Mouse (Mus musculus) heart, adult 9 months (tissue): Measurements from ENCODE around the gene Krtap10-10.
"Not testable (repeated sequence)": the region's sequence is repeated elsewhere in the genome, so short reads cannot be mapped to it uniquely, and the experiment has no call there.

Experiments
- DNase-seq, 2 experiments: peaks; one replicate each; pipeline ENCODE4 v3.0.0; 2022; ENCODE audit warnings: low spot score in 2 of 2

The Krtap10-10 gene

GRCm38 (mm10) chr10:77835647-77836046, at the start of gene Krtap10-10:
Gene Krtap10-10 (plus strand): TSS chr10:77835947.
- no peak for DNase-seq

GRCm38 (mm10) chr10:77787876-77788275, 47.9 kb upstream of the Krtap10-10 start, which contains the start of gene Gm7137:
Gene Gm7137 (minus strand): TSS chr10:77788200.
- peak; percentile 16 to 36 for DNase-seq

GRCm38 (mm10) chr10:77788621-77789020, 47.1 kb upstream of the Krtap10-10 start:
- DNase-seq, result no peak

GRCm38 (mm10) chr10:77794976-77795375, 40.8 kb upstream of the Krtap10-10 start, which contains the start of gene Gm9639:
Gene Gm9639 (minus strand): TSS chr10:77795076.
- DNase-seq, result no peak

DNA sequence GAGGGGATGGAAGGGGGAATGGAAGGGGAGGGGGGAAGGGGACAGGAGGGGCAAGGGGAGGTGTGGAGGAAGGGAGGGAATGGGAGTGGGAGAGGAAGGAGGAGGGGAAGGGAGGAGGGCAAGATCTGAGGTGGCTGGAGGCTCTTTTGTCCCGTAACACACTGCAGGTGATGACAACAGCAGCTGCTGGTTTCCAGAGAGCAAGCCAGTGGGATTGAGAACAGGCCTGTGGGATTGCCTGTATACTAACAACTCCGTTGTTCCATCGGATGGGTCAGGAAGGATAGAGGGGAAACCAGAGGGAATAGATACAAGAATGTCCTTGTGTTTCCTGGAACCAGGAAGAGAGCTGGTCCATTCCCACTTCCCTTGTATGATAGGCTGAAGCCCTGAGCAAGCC, 38.1 kb upstream of the Krtap10-10 start:
- DNase-seq, result no peak

DNA sequence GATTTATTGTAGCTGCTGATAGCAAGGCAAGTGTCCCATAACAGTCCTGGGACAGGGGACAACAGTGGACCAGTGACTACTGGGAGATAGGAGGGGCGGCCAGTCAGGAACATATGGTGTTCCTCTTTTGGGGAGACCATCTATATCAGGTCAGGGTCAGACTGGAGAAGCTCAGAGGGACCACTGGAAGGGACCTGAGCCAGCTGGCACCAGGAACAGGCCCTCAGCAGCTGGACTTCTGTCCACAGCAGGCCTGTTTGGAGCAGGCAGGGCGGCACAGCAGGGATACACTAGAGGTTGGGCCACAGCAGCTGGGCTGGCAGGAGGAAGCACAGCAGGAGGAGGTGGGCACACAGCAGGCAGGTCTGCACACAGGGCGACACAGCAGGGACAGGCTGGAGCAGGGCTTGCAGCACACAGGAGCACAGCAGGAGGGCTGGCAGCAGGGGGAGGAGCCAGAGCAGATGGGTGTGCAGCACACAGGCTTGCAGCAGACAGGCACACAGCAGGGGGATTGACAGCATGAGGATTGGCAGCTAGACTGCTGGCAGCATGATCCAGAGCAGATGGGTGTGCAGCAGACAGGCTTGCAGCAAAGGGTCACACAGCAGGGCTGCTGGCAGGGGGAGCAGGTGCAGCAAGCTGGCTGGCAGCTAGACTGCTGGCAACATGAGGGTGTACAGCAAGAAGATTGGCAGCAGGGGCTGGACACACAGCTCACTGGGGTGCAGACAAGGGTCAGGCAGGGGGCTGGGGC, 37.4 kb upstream of the Krtap10-10 start:
- not testable (repeated sequence) for DNase-seq

DNA sequence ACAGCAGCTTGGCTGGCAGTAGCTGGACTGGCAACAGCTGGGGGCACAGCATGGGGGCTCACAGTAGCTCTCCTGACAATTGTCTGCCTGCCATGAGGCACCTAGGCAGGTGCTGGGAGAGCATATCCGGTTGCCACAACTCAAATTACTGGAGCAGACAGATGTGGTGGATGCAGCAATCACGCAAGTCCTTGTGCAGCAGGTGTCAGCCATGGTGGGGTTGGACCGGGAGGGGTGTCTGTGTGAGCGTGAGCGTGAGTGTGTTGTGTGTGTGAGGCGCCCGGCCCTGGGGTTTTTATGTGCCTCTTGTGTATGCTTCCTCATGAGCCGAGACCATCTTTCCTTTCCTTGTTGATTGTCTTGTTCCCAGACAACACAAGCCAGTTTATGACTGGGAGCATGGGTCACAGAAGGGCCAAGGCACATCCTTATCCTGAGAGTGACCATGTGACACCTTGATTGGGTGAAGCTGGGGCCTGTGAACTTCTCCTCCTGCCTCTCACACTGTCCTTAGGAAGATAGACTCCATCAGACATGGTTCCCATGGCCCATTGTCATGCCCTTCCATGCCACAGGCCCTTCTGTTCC, 36.7 kb upstream of the Krtap10-10 start, which contains the start of gene Gm19668:
Gene Gm19668 (minus strand): TSS at position 213 of the 588 bp plus-strand sequence.
- no peak for DNase-seq

GRCm38 (mm10) chr10:77804095-77804494, 31.7 kb upstream of the Krtap10-10 start:
- DNase-seq, result no peak

DNA sequence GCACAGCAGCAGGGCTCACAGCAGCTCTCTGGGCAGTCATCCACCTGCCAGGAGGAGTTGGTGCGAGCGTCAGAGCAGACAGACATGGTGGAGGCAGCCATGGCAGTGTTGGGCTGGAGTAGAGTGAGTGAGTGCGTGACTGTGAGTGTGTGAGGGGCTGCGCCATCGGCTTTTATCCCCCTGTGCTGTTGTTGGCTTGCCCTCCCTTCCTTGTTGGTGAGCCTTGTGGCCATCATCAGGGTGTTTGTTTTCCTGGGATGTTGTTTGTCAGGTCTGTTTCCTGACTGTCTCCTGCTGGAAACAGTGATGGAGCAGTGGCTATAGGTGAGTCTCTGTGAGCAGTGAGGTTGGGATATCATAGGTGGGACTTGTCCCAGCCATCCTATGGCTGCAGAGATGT, 24.0 kb upstream of the Krtap10-10 start, which contains the start of gene Gm9507:
Gene Gm9507 (minus strand): TSS at position 101 of the 400 bp plus-strand sequence.
- DNase-seq, result no peak

DNA sequence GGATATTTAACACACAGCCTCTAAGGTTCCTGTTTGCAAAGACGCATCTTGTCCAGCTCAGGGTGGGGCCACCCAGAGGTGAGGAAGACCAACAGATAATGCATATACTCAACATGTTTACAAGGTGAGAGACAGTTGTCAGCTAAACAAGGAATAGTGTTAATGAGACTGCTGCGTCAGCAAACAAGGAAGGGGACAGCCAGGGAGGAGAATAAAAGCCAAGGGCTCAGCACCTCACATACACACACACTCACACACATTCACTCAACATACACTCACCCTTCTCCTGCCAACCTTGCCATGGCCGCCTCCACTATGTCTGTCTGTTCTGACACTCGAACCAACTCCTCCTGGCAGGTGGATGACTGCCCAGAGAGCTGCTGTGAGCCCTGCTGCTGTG, 21.4 kb upstream of the Krtap10-10 start, which contains the start of gene Gm2696:
Gene Gm2696 (plus strand): TSS at position 301 of the 400 bp plus-strand sequence.
- no peak for DNase-seq

DNA sequence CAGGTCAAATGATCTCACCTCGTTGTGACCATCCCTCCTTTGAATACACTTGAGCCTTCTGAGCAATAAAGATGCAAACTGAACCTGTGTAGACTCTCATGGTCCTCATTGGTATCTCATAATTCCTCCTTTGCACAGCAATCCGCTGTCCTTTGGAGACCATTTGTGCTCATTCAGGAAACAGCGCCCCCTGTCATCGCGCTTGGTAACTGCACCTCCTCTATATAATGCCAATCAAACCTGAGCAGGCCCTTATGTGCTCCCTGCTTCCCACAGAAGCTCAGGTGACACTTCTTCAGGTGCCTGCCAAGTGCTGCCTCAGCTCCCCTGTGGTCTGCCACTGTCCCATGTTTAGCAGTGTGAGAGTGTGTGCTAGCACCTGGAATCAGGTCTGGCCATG, 20.2 kb upstream of the Krtap10-10 start:
- DNase-seq, result no peak

GRCm38 (mm10) chr10:77818523-77818922, 17.2 kb upstream of the Krtap10-10 start:
- DNase-seq, result no peak

GRCm38 (mm10) chr10:77819203-77819602, 16.5 kb upstream of the Krtap10-10 start:
- no peak for DNase-seq

GRCm38 (mm10) chr10:77826951-77827350, 8.8 kb upstream of the Krtap10-10 start, which contains the start of gene Krtap10-4:
Gene Krtap10-4 (minus strand): TSS chr10:77827095.
- no peak for DNase-seq

- no peak for DNase-seq
Measured at GRCm38 (mm10) chr10:77839006-77839405, 3.3 kb downstream of the Krtap10-10 start.

DNA sequence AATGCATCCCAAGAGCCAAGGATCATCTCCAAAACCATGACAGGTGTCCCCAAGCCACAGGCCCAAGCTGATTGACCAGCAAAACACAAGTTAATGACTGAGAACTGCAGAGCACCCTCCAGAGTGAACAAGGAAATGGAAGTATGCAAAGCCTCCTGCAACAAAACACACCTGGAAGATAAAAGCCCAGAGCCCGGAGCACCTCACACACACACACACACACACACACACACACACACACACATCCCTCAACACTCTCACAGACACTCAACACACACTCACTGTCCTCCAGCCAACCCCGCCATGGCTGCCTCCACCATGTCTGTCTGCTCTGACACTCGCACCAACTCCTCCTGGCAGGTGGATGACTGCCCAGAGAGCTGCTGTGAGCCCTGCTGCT, 10.8 kb downstream of the Krtap10-10 start, which contains the start of gene Gm36176:
Gene Gm36176 (plus strand): TSS at position 301 of the 400 bp plus-strand sequence.
- no peak for DNase-seq

- DNase-seq, result no peak
Measured at GRCm38 (mm10) chr10:77846961-77847360, 11.2 kb downstream of the Krtap10-10 start.

- no peak for DNase-seq
Measured at GRCm38 (mm10) chr10:77847538-77847937, 11.8 kb downstream of the Krtap10-10 start.

GRCm38 (mm10) chr10:77852559-77852958, 16.8 kb downstream of the Krtap10-10 start, which contains the start of gene Gm10318:
Gene Gm10318 (plus strand): TSS chr10:77852859.
- no peak for DNase-seq

DNA sequence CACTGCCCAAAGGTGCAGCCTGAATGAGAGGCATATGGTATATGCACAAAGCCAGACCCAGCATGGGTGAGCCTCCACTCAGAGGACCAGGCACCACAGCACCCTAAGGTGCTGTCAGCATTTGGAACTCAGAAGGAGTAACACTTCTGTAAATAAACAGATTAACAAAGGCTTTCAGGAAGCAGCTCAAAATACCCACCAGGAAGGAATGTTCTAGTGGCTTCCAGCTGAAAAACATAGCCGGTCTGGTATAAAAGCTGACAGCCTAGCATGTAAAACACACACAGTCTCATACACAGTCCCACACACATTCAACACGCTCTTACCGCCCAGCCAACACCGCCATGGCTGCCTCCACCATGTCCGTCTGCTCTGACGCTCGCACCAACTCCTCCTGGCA, 25.9 kb downstream of the Krtap10-10 start, which contains the start of gene Gm3285:
Gene Gm3285 (plus strand): TSS at position 301 of the 400 bp plus-strand sequence.
- DNase-seq, result no peak

DNA sequence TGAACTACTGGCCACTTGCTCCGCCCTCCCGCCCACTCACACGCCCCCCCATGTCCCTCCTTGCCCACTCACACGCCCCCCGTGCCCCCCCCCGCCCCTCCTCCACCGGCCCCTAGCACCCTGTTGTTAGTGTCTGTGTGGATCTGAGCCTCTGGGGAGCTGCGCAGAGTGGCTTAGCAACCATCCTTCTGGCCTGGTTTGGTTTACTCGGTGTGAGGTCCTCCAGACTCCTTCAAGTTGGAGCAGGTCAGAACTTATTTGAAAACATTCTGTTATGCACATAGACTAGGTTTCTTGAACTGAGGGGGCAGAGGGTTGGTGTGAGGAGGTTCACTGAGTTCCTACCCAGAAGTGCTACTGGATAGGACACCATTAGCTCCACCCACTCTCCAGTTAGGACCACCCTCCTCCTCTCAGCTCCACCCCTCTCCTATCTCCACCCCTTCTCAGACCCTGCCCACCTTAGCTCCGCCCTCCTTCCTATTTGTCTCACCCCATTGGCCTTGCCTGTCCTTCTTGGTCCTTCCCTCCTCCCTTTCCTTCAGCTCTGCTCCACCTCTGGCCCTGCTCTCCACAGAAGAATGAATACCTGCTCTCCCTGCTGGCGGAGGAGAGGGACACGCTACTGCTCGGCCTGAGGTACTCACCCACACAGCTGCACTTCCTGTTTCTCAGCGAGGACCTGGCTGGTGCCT, 28.5 kb downstream of the Krtap10-10 start:
- DNase-seq, result no peak

- DNase-seq, result no peak
Measured at GRCm38 (mm10) chr10:77864762-77865143, 29.0 kb downstream of the Krtap10-10 start.
